Mouse (Mus musculus): ENCODE results near the gene Atp1b3.
"Not testable (repeated sequence)": the region's sequence is repeated elsewhere in the genome, so short reads cannot be mapped to it uniquely, and the experiment has no call there.

Gene Atp1b3

GRCm38 (mm10) chr9:96363581-96364140 is 581 bp downstream of the Atp1b3 start:
- DNase-seq = peak; percentile 73

DNA sequence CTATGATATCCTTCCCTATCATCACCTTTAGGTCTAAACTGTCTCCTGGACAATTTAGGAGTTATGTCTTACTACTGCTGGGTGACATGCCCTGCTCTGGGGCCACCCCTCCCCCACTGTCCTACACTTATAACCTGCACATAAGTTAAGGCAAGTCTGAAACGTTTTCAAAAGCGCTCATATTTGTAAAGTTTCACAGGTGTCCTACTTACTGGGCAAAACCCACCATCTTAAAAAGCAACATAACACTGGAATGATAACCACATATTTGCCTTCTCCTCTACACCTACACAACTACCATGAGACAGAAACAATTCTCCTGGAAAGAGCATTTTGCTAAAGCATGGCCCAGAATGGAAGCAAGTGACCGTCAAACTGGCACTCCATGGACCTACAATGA is 4.2 kb downstream of the Atp1b3 start:
- DNase-seq = no peak

- peak; percentile 47 for DNase-seq
These were observed 10.4 kb downstream of the Atp1b3 start for GRCm38 (mm10) chr9:96353799-96354198.

GRCm38 (mm10) chr9:96353121-96353769 is 11.0 kb downstream of the Atp1b3 start:
- DNase-seq = no peak

- DNase-seq = not testable (repeated sequence)
These were observed 12.5 kb downstream of the Atp1b3 start for GRCm38 (mm10) chr9:96351771-96352170.

- no peak for DNase-seq
These were observed 13.8 kb downstream of the Atp1b3 start for GRCm38 (mm10) chr9:96350476-96350875.

- peak; percentile 74 for DNase-seq
These were observed 14.2 kb downstream of the Atp1b3 start for GRCm38 (mm10) chr9:96350010-96350409.

DNA sequence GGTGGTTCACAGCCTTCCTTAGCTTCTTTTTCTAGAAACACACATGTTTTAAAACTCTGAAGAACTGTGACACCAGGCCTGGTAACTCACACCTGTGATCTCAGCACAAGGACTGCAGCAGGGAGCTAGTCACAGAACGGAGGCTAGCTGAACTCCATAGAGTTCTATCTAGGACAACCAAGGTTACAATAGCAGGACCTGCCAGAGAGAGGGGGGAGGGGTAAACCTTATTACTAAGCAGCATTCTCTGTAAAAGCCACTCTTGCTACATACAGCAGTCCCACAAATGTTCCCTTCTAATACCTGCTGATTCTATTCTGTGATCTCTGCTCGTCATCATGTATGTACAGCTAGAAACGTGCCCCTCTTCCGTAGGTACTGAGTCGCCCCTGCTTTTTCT is 15.4 kb downstream of the Atp1b3 start:
- no peak for DNase-seq

- no peak for DNase-seq
These were observed 18.5 kb downstream of the Atp1b3 start for GRCm38 (mm10) chr9:96345750-96346149.

DNA sequence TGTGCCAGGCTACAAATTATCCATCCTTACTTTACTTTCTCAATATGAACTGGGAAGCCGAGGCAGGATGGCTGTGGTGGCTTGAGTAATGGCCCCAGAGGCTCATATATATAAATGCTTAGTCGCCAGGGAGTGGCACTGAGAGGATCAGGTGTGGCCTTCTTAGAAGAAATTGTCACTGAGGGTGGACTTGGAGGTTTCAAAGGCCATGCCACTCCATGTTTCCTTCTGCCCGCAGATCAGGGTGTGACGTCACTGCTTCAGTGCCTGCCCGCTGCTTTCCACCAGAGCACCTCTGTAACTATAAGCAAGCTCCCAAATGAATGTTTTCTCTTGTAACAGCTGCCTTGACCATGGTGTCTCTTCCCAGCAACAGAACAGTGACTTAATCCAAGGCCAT is 33.1 kb downstream of the Atp1b3 start:
- DNase-seq = no peak

DNA sequence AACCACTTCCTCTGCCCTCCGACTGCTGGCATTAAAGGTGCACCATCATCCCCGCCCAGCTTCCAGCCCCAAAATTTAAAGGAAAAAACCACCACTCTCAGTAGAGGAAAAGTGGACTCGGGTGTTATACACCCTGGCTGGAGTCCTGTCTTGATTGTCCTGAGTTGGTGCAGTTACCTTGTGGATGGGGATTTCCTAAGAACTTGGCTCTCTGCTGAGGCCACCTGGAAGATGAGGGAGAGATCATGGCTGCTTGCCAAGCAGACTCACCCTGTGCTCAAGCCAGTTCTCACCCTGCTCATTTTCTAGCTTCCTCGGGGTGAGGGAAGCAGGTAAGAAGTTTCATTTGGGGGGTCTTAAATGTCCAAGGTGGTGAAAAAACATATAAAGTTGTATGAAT is 36.0 kb downstream of the Atp1b3 start:
- peak; percentile 66 for DNase-seq

- DNase-seq = peak; percentile 91
These were observed 37.7 kb downstream of the Atp1b3 start for GRCm38 (mm10) chr9:96326496-96326923.

DNA sequence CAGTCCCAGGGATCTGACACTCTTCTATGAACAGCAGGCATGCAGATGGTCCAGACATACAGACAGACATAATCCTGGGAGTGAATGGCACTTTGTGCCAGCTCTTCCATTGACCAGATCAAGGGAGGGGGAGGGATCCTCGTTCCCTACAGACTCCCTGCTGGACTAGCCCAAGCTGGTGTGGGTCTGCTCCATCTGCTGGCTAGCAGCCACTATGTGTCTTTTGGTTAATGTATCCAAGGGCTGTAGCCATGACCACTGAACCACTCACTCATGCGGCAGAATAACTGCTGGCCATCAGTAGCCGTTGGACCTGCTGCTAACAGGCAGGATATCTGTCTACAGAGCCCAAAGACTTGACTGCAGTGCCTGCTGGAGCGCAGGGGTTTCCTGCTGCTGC is 39.7 kb downstream of the Atp1b3 start:
- peak; percentile 56 for DNase-seq

DNA sequence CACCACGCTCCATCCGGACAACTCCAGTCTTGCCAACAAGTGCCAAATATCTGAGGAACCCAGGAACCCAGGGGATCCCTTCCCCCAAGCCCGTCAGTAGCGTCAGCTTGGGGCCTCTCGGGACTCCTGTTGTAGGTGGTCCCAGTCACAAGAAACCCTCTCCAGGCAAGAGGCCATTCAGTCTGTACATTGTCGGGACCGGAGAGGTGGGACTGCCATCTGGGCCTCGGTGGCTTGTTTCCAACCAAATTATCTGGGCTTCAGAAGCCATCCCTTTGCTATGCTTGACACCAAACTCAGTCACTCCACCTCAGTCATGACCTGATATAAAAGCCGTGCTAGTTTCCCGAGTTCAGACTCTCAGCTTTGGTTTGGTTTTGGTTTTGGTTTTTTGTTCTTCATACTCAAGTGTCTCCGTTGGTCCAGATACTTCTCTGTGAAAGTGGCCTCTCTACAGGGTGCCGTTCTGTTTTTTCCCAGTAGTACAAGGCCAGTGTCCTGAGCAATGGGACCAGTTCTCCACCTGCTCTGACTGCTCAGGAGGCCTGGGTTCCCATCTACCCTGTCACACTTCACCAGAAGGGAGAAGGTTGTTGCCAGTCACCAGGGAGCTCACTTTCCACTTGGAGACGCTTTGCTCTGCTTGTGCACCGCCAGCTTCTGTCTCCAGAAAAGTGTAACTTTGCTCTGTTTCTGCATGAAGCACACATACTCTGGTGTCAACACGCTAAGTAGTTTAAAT is 41.7 kb downstream of the Atp1b3 start:
- peak; percentile 78 for DNase-seq

DNA sequence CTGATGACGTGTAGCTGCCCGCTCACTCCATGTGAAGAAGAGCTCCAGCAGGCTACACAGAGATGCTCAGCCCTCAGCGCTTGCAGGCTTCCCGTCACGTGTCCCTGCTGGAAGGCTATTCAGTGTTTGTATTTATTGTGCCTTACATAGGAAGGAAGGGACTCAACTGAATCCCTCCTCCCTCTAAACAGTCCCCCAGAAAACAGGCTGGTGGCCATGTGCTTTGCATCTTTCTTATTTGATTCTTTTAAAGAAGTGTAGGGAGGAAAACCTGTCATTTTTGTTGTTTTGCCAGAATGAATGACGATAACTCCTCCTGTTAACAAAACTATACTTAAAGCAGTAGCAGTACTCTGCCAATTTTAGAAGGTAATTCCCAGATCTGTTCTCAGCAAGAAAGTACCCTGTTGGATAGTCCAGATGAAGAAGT is 43.7 kb downstream of the Atp1b3 start:
- DNase-seq = no peak

- DNase-seq = no peak
These were observed 44.9 kb downstream of the Atp1b3 start for GRCm38 (mm10) chr9:96319333-96319732.

GRCm38 (mm10) chr9:96312074-96312473 is 52.2 kb downstream of the Atp1b3 start:
- no peak for DNase-seq

DNA sequence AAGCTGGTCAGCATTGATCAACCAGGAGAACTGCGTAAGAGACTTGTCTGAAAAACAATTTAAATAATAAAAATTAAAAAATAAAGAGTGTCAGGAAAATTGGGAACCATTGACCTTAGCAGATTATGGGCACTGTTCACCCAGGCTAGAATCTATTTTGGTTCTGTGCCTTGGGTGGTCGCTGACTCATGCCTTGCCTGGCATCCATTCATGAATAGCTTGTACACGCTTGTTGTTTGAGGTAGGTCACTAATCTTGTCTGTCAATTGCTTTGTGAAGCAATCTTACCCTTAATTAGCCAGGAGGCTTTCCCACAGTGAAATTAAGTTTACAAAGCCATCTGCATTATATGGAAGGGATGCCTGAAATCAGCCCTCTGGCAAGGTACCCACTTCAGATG is 55.4 kb downstream of the Atp1b3 start:
- DNase-seq = no peak

GRCm38 (mm10) chr9:96299324-96300008 is 64.8 kb downstream of the Atp1b3 start:
- no peak for DNase-seq

GRCm38 (mm10) chr9:96292144-96292543 is 72.1 kb downstream of the Atp1b3 start:
- DNase-seq = no peak

DNA sequence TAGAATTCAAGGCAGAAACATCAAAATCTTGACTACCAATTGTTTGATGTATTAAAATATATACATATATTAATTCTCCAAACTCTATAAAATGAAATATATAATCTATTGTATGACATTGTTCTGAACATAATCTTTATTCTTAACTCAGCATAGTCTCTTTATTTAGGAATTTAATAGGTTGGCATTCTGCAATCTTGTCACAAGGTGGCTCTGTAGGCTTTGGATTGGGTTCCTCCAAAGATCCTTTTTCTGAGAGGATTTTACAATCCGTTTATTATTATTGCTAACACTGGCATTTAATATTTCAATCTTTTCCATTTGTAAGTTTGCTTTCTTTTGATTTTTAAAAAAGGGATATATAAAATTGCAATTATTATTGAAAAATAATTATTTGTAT is 79.3 kb downstream of the Atp1b3 start:
- no peak for DNase-seq

All from cerebellum, adult 9-10 months (tissue).